Mouse (Mus musculus) liver, embryonic 14.5 days (tissue): ENCODE data around the gene Npas3.

Source experiments
- CTCF ChIP-seq: IDR thresholded peaks from 2 replicates; pipeline ENCODE4 v1.5.1; 2016; ENCODE audit warnings: antibody characterized with exemption, low read depth, control low read depth
- EP300 ChIP-seq: IDR thresholded peaks from 2 replicates; pipeline ENCODE4 v1.6.1; 2016; ENCODE audit warnings: antibody characterized with exemption, low read depth

DNA sequence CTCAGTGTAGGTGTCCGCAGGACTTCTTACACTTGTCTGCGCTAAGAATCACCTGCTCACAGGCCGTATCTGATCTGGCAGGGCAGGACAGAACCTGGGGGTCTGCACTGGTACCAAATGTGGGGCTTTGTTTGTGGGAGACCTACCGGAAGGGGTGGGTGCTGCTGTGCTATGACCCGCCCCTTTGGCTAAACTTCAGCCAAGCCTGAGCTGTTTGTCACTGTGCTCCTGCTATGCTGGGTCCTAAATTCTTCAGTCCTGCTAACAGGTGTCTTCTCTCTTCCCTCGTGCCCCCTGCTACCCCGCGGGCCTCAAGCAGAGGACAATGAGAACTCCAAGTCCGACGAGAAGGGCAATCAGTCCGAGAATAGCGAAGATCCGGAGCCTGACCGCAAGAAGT lies 818.9 kb downstream of the Npas3 start:
- TF ChIP-seq EP300: no peak
- TF ChIP-seq CTCF: no peak
